Mouse (Mus musculus) hindbrain, embryonic 16.5 days (tissue): ENCODE results near the gene Mum1. TPM values are rescaled to one million over a fixed set of nuclear protein-coding genes. Genes with fewer than 3 reads are reported as not detected.
A peak's percentile ranks its signal among the peaks of the same experiment; 100 is the strongest.

Source experiments
- ATAC-seq: fragments of 200-750 bp; cut with Nextera tagmentation; 2 replicates; pipeline ENCODE4 v1.8.0; 2017; ENCODE audit warnings: moderate TSS enrichment, moderate library complexity
- H3K27ac ChIP-seq: fragments of 300-500 bp; sonication (generic); 2 replicates; pipeline ENCODE4 v1.5.1; 2014; ENCODE audit warnings: low read depth, mild to moderate bottlenecking, control low read depth, low read length, moderate library complexity
- H3K27me3 ChIP-seq: fragments of 300-500 bp; sonication (generic); replicated peaks from 2 replicates; pipeline ENCODE4 v1.6.1; 2014; ENCODE audit warnings: low read length; ENCODE audit not compliant: control insufficient read depth, insufficient read depth
- H3K36me3 ChIP-seq: fragments of 300-500 bp; sonication (generic); 2 replicates; pipeline ENCODE4 v1.6.1; 2014; ENCODE audit warnings: mild to moderate bottlenecking, low read length, moderate library complexity, mixed read lengths; ENCODE audit not compliant: control insufficient read depth, insufficient read depth
- H3K4me1 ChIP-seq: fragments of 300-500 bp; sonication (generic); 2 replicates; pipeline ENCODE4 v1.6.1; 2014; ENCODE audit warnings: low read depth, low read length; ENCODE audit not compliant: control insufficient read depth, insufficient read depth
- H3K4me2 ChIP-seq: fragments of 300-500 bp; sonication (generic); 2 replicates; pipeline ENCODE4 v1.6.1; 2014; ENCODE audit warnings: mild to moderate bottlenecking, low read length, control low read depth, moderate library complexity
- H3K4me3 ChIP-seq: fragments of 300-500 bp; sonication (generic); 2 replicates; pipeline ENCODE4 v1.5.1; 2014; ENCODE audit warnings: mild to moderate bottlenecking, low read length, control low read depth, moderate library complexity
- H3K9ac ChIP-seq: fragments of 300-500 bp; sonication (generic); 2 replicates; pipeline ENCODE4 v1.6.1; 2014; ENCODE audit warnings: low read depth, mild to moderate bottlenecking, control low read depth, low read length, moderate library complexity
- H3K9me3 ChIP-seq: fragments of 300-500 bp; sonication (generic); 2 replicates; pipeline ENCODE4 v1.6.1; 2014; ENCODE audit warnings: mild to moderate bottlenecking, low read length, moderate library complexity; ENCODE audit not compliant: control insufficient read depth
- WGBS: fragments of 180-500 bp; shearing (Covaris S2); extraction: QIAGEN DNeasy Blood & Tissue Kit; methylation state at CpG from one replicate; pipeline ENCODE4 v1.1.7; 2014; 5-methylcytosine and 5-hydroxymethylcytosine counted together
- polyA plus RNA-seq: library from polyadenylated mRNA; unstranded; fragments of >200 nt; fragmentation: Nextera tagmentation; extraction: Ambion mirVana; gene quantifications from 2 replicates; pipeline ENCODE4 v1.2.1, GENCODE M21; 2015

The Mum1 gene
- polyA plus RNA-seq, 1 experiment from 2014 or later: 38.0 TPM

DNA sequence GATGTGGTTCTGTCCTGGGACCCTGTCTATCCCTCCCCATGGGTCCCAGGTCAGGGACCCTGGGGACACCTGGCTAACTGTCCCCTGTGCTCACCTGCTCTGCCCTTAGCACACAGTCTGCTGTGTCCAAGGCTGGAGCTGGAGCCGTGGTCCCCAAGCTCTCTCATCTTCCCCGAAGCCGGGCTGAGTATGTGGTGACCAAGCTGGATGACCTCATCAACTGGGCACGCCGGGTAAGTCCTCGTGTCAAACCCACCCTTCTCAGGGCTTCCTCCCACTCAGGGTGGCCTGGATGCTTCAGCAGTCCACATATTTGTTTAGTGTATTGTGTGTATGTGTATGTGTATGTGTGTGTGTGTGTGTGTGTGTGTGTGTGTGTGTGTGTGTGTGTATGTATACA, 27.3 kb downstream of the Mum1 start:
- Histone ChIP-seq H3K4me3 (no peak overlapping the region), H3K4me2 (no peak overlapping the region), H3K4me1 (peaks cover 15% of the 10 kb centered on the region), H3K27me3 (no peaks in the 10 kb centered on the region), H3K36me3 (peaks cover 31% of the 10 kb centered on the region), H3K9me3 (no peaks in the 10 kb centered on the region), H3K27ac (no peak overlapping the region), H3K9ac (no peak overlapping the region)
- 88% methylated on average over 6 of the region's 6 CpGs for WGBS
- ATAC-seq: no peak

DNA sequence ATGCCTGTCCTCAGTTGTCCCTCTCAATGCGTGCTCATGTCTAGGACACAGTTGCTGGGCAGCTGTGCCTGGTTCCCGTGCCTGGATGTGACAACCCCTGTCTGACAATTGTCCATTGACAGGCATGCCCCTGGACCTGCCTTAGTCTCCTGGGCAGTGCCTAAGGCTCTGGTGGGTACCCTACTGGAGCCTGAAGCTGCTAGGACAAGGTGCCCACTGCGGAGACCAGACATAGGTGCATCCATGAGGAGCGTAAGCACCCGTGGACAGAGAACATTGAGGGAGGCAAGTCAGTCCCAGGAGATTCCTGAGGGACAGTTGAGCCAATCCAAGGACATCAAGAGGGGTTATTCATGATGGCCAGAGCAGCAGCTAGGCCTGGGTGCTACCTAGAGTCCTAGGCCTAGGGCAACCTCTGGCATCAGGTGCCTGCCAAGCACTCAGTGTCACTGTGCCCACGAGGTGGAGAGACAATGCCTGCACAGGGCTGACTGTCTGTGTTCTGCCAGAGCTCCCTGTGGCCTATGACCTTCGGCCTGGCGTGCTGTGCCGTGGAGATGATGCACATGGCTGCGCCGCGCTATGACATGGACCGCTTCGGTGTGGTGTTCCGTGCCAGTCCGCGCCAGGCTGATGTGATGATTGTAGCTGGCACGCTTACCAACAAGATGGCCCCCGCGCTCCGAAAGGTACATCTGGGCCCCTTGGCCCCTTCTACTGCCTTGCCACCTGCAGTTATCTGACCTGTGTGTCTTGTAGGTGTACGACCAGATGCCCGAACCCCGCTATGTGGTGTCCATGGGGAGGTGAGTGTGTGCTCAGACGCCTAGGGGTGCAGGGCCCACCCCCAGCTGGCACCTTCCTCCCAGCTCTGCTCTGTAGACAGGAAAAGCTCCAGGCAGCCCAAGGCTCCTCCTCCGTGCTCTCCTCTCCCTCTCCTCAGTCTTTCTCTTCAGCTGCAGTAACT, 28.4 kb downstream of the Mum1 start:
- 95% methylated on average over 26 of the region's 26 CpGs for WGBS
- peaks cover 31% of the 10 kb centered on the region for H3K36me3 ChIP-seq
- ATAC-seq: no peak
- H3K9me3 ChIP-seq: no peaks in the 10 kb centered on the region
- H3K9ac ChIP-seq: no peak overlapping the region
- H3K27me3 ChIP-seq: no peaks in the 10 kb centered on the region
- no peak overlapping the region for H3K27ac ChIP-seq
- H3K4me3 ChIP-seq: no peak overlapping the region
- peaks cover 20% of the 10 kb centered on the region for H3K4me1 ChIP-seq
- no peak overlapping the region for H3K4me2 ChIP-seq

DNA sequence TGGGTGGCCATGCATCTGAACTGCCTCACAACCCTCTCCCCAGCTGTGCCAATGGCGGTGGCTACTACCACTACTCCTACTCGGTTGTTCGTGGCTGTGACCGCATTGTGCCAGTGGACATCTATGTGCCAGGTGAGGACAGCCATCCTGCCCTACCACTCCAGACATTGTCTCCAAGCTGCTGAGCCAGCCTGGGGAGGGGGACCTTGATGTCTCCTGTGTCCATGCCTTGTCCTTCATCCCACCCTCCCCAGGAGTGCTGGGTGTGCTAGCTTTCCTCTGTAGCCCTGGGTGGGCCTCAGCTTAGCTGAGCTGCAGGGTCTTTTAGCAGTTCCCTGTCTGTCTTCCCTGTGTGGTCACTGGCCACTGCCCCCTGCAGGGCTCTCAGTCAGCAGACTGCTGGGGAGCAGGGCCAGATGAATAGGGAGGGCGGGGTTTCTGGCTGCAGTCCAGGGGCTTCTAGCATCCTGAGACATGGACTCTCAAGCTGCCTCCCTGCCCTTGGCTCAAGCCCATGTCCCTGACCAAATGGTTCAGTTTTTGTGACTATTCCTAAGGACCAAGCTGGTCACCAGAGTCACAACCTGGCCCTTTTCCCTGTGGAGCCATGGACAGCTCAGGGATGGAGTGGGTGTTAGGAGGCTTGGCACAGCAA, 29.8 kb downstream of the Mum1 start:
- WGBS: 89% methylated on average over 5 of the region's 5 CpGs
- Histone ChIP-seq H3K9ac (no peak overlapping the region), H3K27ac (no peak overlapping the region), H3K4me2 (no peak overlapping the region), H3K27me3 (no peaks in the 10 kb centered on the region), H3K4me3 (no peak overlapping the region), H3K36me3 (peaks cover 31% of the 10 kb centered on the region), H3K9me3 (no peaks in the 10 kb centered on the region), H3K4me1 (peaks cover 17% of the 10 kb centered on the region)
- no peak for ATAC-seq

DNA sequence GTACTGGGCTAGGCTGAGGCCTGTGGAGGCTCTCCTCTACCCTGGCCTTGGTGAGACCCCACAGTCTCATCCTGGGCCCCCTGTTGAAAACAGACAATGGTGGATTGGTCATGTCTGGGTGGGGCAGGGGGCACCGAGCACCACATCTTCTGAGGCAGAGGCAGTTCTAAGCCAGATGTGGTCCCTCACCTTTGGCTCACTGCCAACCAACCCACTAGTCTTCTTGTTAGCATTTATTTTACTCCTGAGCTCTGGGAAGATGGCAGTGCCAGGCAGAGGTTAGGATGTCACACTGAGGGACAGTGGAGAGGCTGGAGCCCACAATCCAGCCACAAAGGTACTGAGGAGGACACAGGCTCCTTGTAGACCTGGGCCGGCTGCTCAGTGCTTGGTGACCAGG, 31.7 kb downstream of the Mum1 start:
- H3K9ac ChIP-seq: no peak overlapping the region
- no peak for ATAC-seq
- no peak overlapping the region for H3K27ac ChIP-seq
- H3K4me2 ChIP-seq: no peak overlapping the region
- no peaks in the 10 kb centered on the region for H3K9me3 ChIP-seq
- peaks cover 31% of the 10 kb centered on the region for H3K36me3 ChIP-seq
- no peaks in the 10 kb centered on the region for H3K27me3 ChIP-seq
- H3K4me1 ChIP-seq: peaks cover 22% of the 10 kb centered on the region
- WGBS: 76% methylated on average over 2 of the region's 2 CpGs
- no peak overlapping the region for H3K4me3 ChIP-seq

DNA sequence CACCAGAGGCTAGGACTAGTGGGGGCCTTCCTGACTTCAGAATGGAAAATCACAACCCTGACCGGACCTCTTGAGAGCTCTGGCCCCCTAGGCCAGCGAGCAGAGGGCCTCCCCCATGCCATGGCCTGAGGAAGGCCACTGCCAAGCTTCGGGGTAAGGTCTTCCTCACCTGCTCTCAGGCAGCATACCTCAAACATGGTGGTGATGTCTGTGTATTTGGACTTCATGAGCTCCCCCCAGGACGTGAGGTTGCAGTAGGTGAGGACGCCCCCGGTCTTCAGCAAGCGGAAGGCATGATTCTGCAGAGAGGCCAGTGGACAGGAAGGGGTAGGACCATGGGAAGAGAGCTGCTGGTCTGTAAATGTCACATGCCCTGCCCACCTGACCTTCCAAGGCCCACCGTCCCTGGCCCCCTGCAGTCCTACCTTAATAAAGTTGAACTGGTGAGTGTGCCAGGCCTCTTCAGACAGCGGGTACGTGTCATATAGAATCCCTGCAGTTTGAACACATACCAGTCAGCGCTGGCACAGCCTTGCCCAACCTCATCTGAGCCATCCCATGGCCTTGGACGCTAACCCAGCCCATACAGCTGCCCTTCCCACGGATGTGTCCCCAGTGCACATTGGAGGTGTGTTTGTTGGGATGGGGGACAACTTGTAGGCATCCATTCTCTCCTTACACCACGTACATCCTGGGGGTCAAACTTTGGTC, 32.7 kb downstream of the Mum1 start:
- H3K27me3 ChIP-seq: no peaks in the 10 kb centered on the region
- no peak for ATAC-seq

DNA sequence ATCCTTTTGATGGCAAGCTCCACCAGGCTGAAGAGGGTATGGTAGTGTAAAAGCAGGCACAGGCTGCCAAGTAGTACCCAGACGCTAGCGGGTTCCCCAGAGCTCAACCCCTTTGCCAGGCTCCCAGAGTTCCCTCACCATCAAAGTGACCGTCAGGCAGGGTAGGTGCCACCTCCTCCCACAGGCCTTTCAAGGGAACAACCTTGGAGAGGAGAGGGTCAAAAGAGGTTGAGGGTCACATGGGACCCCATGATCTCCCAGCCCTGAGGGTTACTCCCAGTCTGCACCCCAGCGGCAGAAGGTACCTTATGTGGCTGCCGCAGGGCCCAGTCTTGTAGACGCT, 33.2 kb downstream of the Mum1 start:
- peak overlapping the region; percentile 8; the same call in 1 of the 2 replicates for H3K4me3 ChIP-seq
- no peaks in the 10 kb centered on the region for H3K9me3 ChIP-seq
- peaks cover 22% of the 10 kb centered on the region for H3K4me1 ChIP-seq
- no peaks in the 10 kb centered on the region for H3K27me3 ChIP-seq
- peak overlapping the region; percentile 59; the same call in 1 of the 2 replicates for H3K27ac ChIP-seq
- peaks cover 27% of the 10 kb centered on the region for H3K36me3 ChIP-seq
- peak overlapping the region; percentile 76 for H3K9ac ChIP-seq
- ATAC-seq: no peak
- 67% methylated on average over 6 of the region's 6 CpGs for WGBS
- peak overlapping the region; percentile 91 for H3K4me2 ChIP-seq

More for the DNA sequence above, 32.7 kb downstream of the Mum1 start:
- 92% methylated on average over 14 of the region's 14 CpGs for WGBS
- no peak overlapping the region for H3K4me3 ChIP-seq
- H3K9me3 ChIP-seq: no peaks in the 10 kb centered on the region
- H3K4me2 ChIP-seq: peak overlapping the region; percentile 91
- peaks cover 22% of the 10 kb centered on the region for H3K4me1 ChIP-seq
- H3K27ac ChIP-seq: no peak overlapping the region
- no peak overlapping the region for H3K9ac ChIP-seq
- H3K36me3 ChIP-seq: peaks cover 31% of the 10 kb centered on the region

DNA sequence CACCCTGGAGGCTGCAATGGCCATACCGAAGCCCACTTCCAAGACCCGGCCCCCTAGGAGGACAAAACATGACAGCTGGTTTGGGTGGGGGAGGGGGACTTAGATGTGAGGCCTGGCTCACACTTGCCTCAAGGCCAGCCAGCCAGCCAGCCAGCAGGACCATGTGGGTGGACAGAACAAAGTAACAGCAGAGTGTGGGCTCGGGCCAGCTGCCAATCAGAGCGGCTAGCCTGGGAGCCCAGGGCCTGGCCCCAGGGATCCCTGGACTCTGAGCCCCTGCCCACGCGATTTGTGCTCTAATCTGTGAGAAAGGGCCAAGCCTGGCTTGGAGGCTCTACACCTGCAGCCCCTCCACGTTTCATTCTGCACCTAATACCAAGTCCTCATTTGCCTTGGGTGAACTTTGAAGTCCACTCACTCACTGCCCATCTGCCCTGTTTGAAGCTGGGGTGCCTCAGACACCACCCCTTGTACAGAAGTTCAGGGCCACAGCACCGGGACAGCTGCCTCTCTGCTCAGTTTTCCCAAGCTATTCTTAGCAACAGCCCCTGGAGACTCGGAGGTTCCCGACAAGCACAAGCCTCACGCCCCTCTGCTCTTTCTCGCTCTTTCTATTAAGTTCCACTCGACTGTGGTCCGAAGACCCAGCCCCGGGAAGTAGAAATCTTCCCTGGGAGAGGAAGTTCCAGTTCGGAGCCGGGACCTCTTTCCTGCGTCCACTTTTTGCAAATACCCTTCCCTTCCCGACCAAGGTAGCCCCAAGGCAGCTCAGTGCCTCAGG, 33.8 kb downstream of the Mum1 start:
- peaks cover 21% of the 10 kb centered on the region for H3K36me3 ChIP-seq
- peak overlapping the region; percentile 76 for H3K9ac ChIP-seq
- H3K4me2 ChIP-seq: peak overlapping the region; percentile 91
- H3K4me1 ChIP-seq: peaks cover 22% of the 10 kb centered on the region
- H3K27me3 ChIP-seq: no peaks in the 10 kb centered on the region
- H3K27ac ChIP-seq: peak overlapping the region; percentile 85
- H3K9me3 ChIP-seq: no peaks in the 10 kb centered on the region
- ATAC-seq: no peak
- peak overlapping the region; percentile 47 for H3K4me3 ChIP-seq
- WGBS: 3% methylated on average over 19 of the region's 19 CpGs

DNA sequence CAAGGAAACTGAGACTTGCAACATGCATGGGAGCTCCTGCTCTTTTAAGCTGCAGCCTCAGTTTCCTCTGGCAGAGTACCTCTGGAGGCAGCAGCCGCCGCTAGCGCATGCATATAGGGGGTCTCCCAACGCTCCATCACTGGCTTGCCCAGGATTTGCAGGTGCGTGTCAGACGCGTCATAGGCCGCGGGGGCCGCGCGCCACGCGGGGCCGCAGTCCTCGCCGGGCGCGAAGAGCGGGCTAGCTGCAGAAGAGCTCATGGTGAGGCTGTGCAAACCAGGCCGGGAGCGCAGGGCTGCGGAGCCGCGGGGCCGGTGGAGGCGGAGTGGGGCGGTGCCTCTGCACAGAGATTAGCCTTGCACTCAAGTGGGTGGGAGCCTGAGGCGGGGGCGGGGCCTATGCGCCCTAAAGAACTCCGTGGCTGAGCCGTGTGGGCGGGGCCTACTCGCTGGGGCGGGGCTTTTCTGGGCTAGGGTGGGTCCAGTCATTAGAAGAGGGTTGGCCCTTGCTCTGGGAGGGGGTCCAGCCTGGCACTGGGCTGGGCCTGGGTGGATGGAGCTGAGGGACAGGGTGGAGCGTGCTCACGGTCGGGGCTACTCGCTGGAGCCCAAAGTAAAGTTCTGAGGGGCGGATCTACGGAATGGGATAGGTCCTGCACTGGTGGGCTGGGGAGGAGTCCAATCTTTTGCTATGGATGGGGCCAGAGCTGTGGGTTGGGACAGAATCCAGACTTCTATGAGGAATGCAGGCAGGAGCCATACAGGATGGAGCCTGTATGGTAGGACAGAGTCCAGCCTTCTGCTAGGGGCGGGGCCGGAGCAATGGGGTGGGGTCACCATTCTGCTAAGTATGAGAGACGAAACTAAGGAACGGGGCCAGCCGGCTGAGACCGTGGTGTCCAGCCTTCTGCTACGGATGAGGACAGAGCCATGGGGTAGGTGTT, 34.7 kb downstream of the Mum1 start, which contains the start of the genes Gamt and Dazap1:
Gene Gamt, minus strand, starts transcription at position 371 of the 943 bp plus-strand sequence.
Gene Dazap1, plus strand, starts transcription at position 845 of the 943 bp plus-strand sequence.
- peak; percentile 85 for ATAC-seq
- peaks cover 16% of the 10 kb centered on the region for H3K36me3 ChIP-seq
- H3K4me1 ChIP-seq: peaks cover 26% of the 10 kb centered on the region
- H3K9me3 ChIP-seq: no peaks in the 10 kb centered on the region
- peak within 1 kb of the TSS; percentile 85 for H3K27ac ChIP-seq
- H3K27me3 ChIP-seq: no peaks in the 10 kb centered on the region
- H3K9ac ChIP-seq: peak within 1 kb of the TSS; percentile 76
- WGBS: under 1% methylated on average over 49 of the region's 49 CpGs
- peak within 1 kb of the TSS; percentile 91 for H3K4me2 ChIP-seq
- H3K4me3 ChIP-seq: peak within 1 kb of the TSS; percentile 47
